ENCODE assay signal across 10 mouse cellular contexts in genomic region chr17:27048445-27049239, GRCm38 (mm10). TPM values are rescaled to one million over a fixed set of nuclear protein-coding genes. Genes with fewer than 3 reads are reported as not detected.
DNase-seq lines count a peak whose midpoint lies in the region; ATAC-seq and TF ChIP-seq lines count a peak whose summit lies in the region.
"Had no signal": no experiment of that assay in that cellular context is flagged by ENCODE, and none has a peak within 500 bp of the region (broad histone marks: within the 10 kb centered on the region; RNA-seq: fewer than 3 reads in every experiment).

No protein-coding gene starts in this region.

- H3K36me3 ChIP-seq in intestine, embryonic 16.5 days (ENCODE audit: control insufficient read depth, insufficient read depth, low read length): no peaks in the 10 kb centered on the region
- H3K36me3 ChIP-seq in testis, adult 2 months (ENCODE audit: control insufficient read depth, insufficient read depth, low read length): no peaks in the 10 kb centered on the region
- H3K36me3 ChIP-seq in thymus, adult 2 months (ENCODE audit: control insufficient read depth, insufficient read depth, low read length): no peaks in the 10 kb centered on the region
- H3K36me3 ChIP-seq: midbrain, embryonic 13.5 days had no signal

- H3K27ac ChIP-seq in gastrocnemius, adult 2 months: peak overlapping the region; percentile 69
- H3K27ac ChIP-seq in intestine, embryonic 16.5 days (ENCODE audit: low read length): peak overlapping the region; percentile 94
- peak overlapping the region; percentile 81 for H3K27ac ChIP-seq in testis, adult 2 months (ENCODE audit: control insufficient read depth, insufficient read depth, low read depth, low read length)
- H3K27ac ChIP-seq in thymus, adult 2 months (ENCODE audit: control insufficient read depth, insufficient read depth, low read length): no peak overlapping the region
- H3K27ac ChIP-seq: midbrain, embryonic 13.5 days had no signal

- no peak overlapping the region for H3K4me2 ChIP-seq in intestine, embryonic 16.5 days (ENCODE audit: low read depth, low read length)
- H3K4me2 ChIP-seq: midbrain, embryonic 13.5 days had no signal

- intact Hi-C loops in gastrocnemius, adult 2 months (cut with DNase I): no loop called here

- no peak; the same call in 1 of the 2 replicates for TF ChIP-seq POLR2A in testis, adult 2 months (IDR thresholded peaks at IDR 0.05; ENCODE audit: control insufficient read depth, low read depth, low read length)
- no peak for TF ChIP-seq POLR2A in thymus, adult 2 months (IDR thresholded peaks at IDR 0.05; ENCODE audit: control insufficient read depth, extremely low read depth, insufficient read depth, low read length, poor library complexity)

- H3K27me3 ChIP-seq in intestine, embryonic 16.5 days (replicated peaks; ENCODE audit: control insufficient read depth, insufficient read depth, low read length): no peaks in the 10 kb centered on the region
- H3K27me3 ChIP-seq in testis, adult 2 months (ENCODE audit: control insufficient read depth, insufficient read depth, low read length): no peaks in the 10 kb centered on the region
- H3K27me3 ChIP-seq in thymus, adult 2 months (ENCODE audit: control insufficient read depth, insufficient read depth, low read length): no peaks in the 10 kb centered on the region
- H3K27me3 ChIP-seq: midbrain, embryonic 13.5 days had no signal

- no peak for TF ChIP-seq CTCF in gastrocnemius, adult 2 months (IDR thresholded peaks at IDR 0.05)
- TF ChIP-seq CTCF in testis, adult 2 months (IDR thresholded peaks at IDR 0.05; ENCODE audit: control insufficient read depth, insufficient read depth, insufficient replicate concordance, low read depth, low read length): no peak
- TF ChIP-seq CTCF in thymus, adult 2 months (IDR thresholded peaks at IDR 0.05; ENCODE audit: borderline replicate concordance, control insufficient read depth, extremely low read depth, insufficient read depth, low read length, poor library complexity): no peak

- H3K4me3 ChIP-seq in gastrocnemius, adult 2 months: no peak overlapping the region
- no peak overlapping the region for H3K4me3 ChIP-seq in intestine, embryonic 16.5 days (ENCODE audit: low read length)
- no peak overlapping the region for H3K4me3 ChIP-seq in testis, adult 2 months (ENCODE audit: control insufficient read depth, low read depth, low read length)
- no peak overlapping the region for H3K4me3 ChIP-seq in thymus, adult 2 months (ENCODE audit: control insufficient read depth, insufficient read depth, low read length)
- H3K4me3 ChIP-seq: erythroblast, embryonic 14.5 days; midbrain, embryonic 13.5 days had no signal

- peak; percentile 39 for DNase-seq in gastrocnemius, adult 2 months
- no peak for DNase-seq in gastrocnemius, adult 8-10 months (ENCODE audit: low spot score in 2 of 2)
- DNase-seq in ovary, postnatal 14 days (ENCODE audit: low spot score): peak; percentile 35
- no peak for DNase-seq in ovary, adult 18-20 months (ENCODE audit: low spot score)
- DNase-seq in thymus, adult 2 months: no peak
- no peak for DNase-seq in urinary bladder, postnatal 25 days (ENCODE audit: low spot score)

- 43% methylated on average over 14 of the region's 14 CpGs for WGBS in intestine, embryonic 16.5 days
- 87% methylated on average over 14 of the region's 14 CpGs for WGBS in thymus, adult 2 months

- H3K9me3 ChIP-seq in intestine, embryonic 16.5 days (ENCODE audit: control insufficient read depth, low read length): no peaks in the 10 kb centered on the region
- H3K9me3 ChIP-seq: midbrain, embryonic 13.5 days had no signal

- peaks cover 44% of the 10 kb centered on the region for H3K4me1 ChIP-seq in intestine, embryonic 16.5 days (ENCODE audit: control insufficient read depth, insufficient read depth, low read length)
- peaks cover 25% of the 10 kb centered on the region for H3K4me1 ChIP-seq in testis, adult 2 months (ENCODE audit: control insufficient read depth, insufficient read depth, low read length)
- H3K4me1 ChIP-seq in thymus, adult 2 months (replicated peaks; ENCODE audit: control insufficient read depth, insufficient read depth, low read length): peaks cover 19% of the 10 kb centered on the region
- H3K4me1 ChIP-seq: midbrain, embryonic 13.5 days had no signal

- peak; percentile 38 for ATAC-seq in intestine, embryonic 16.5 days
- ATAC-seq: midbrain, embryonic 13.5 days had no signal

- H3K9ac ChIP-seq in intestine, embryonic 16.5 days (ENCODE audit: low read depth, low read length): peak overlapping the region; percentile 65
- H3K9ac ChIP-seq: midbrain, embryonic 13.5 days had no signal

RNA-seq across cellular contexts. Expression of gene Itpr3, which starts 8.5 kb away (rescaled TPM):
- total RNA-seq in gastrocnemius, adult 2 months (2021): 1 to 10 TPM; 1.9 to 2.1 TPM
- total RNA-seq in gastrocnemius, adult 8-10 months (2022): 1 to 10 TPM; 1.4 to 2.8 (median 2.0) TPM
- polyA plus RNA-seq in intestine, embryonic 16.5 days (2015; fragmentation: Nextera tagmentation; extraction: Ambion mirVana): 12.1 and 16.5 TPM in 2 replicates
- 32.7 and 34.2 TPM in 2 replicates for polyA plus RNA-seq in testis, adult 2 months (2012; rRNA removed)
- 42.0 and 54.2 TPM in 2 replicates for polyA plus RNA-seq in thymus, adult 2 months (2012; rRNA removed)

RNA-seq across cellular contexts. Expression of gene Bak1, which starts 19.8 kb away (rescaled TPM):
- 10 to 100 TPM; 15.5 to 20.1 TPM for total RNA-seq in gastrocnemius, adult 2 months (2021)
- total RNA-seq in gastrocnemius, adult 8-10 months (2022): 10 to 100 TPM; 18.8 to 22.3 (median 21.4) TPM
- polyA plus RNA-seq in intestine, embryonic 16.5 days (2015; fragmentation: Nextera tagmentation; extraction: Ambion mirVana): 8.5 and 10.3 TPM in 2 replicates
- polyA plus RNA-seq in testis, adult 2 months (2012; rRNA removed): 14.3 and 18.3 TPM in 2 replicates
- polyA plus RNA-seq in thymus, adult 2 months (2012; rRNA removed): 118 and 131 TPM in 2 replicates

Comparison
In these comparisons a context has a peak if more than half of its experiments do, and no peak if none do; other contexts are left out.
1. DNase-seq: peak in gastrocnemius, adult 2 months (single experiment) and ovary, postnatal 14 days (single experiment); none in gastrocnemius, adult 8-10 months (0 of 2), ovary, adult 18-20 months (single experiment), thymus, adult 2 months (single experiment) and urinary bladder, postnatal 25 days (single experiment).